Mouse (Mus musculus): ENCODE data around the gene Igf2bp3. TPM values are rescaled to one million over a fixed set of nuclear protein-coding genes. Genes with fewer than 3 reads are reported as not detected.

Gene Igf2bp3
- total and polyA plus RNA-seq, 3 experiments, result 18.4 to 35.6 (median 22.0) TPM

GRCm38 (mm10) chr6:49247246-49247645 lies 32.5 kb upstream of the Igf2bp3 start:
- TF ChIP-seq ZKSCAN1 (IDR thresholded peaks at IDR 0.05; ENCODE audit: borderline replicate concordance, low read depth, low read length) (no peak), ZC3H11A (IDR thresholded peaks at IDR 0.05; ENCODE audit: low read depth, low read length) (no peak), MAZ (IDR thresholded peaks at IDR 0.05; ENCODE audit: low read depth, low read length) (no peak), CTCF (conservative IDR thresholded peaks at IDR 0.05 in 1 of 2, IDR thresholded peaks at IDR 0.05 in 1 of 2; ENCODE audit: low read depth in 2 of 2, low read length in 2 of 2) (peak in 1 of 2 experiments; percentile 49; a peak in 1 of 4 replicates)
- no peak overlapping the region for H3K27ac ChIP-seq (ENCODE audit: insufficient read depth, low read depth)
- H3K36me3 ChIP-seq (replicated peaks in 1 of 2; ENCODE audit: control insufficient read depth in 1 of 2, insufficient read depth in 1 of 2, low read length in 1 of 2), result peaks cover 55 to 88% of the 10 kb centered on the region in 2 experiments
- peak; percentile 39 for DNase-seq (ENCODE audit: extremely low read depth)
- in situ Hi-C loops (cut with MboI; ENCODE audit: low pct_ligation_motif_present, low pct_unique_long_range_greater_than_20kb, low sequenced_read_pairs) (loop anchor here (10.0 kb wide), 1 partner anchor 192 kb away; no protein-coding TSS in a partner anchor), dilution Hi-C loops (cut with MboI; ENCODE audit: extremely low pct_ligation_motif_present, extremely low pct_unique_long_range_greater_than_20kb, low sequenced_read_pairs) (no loop called here)
- H3K9me3 ChIP-seq (replicated peaks; ENCODE audit: low read length), result no peaks in the 10 kb centered on the region
- no peak overlapping the region for H3K9ac ChIP-seq (ENCODE audit: insufficient read depth, low read depth)
- H3K27me3 ChIP-seq (replicated peaks), result no peaks in the 10 kb centered on the region
- no peak overlapping the region for H3K4me3 ChIP-seq (replicated peaks in 1 of 3; ENCODE audit: low read depth in 2 of 3, low read length in 2 of 3, poor library complexity in 1 of 3)
- no peak overlapping the region for H3K4me2 ChIP-seq (ENCODE audit: insufficient read depth, low read depth, poor library complexity, severe bottlenecking)
- no peaks in the 10 kb centered on the region for H3K4me1 ChIP-seq (ENCODE audit: control insufficient read depth in 1 of 2, insufficient read depth in 2 of 2)
- peaks cover 5% of the 10 kb centered on the region for H3K79me2 ChIP-seq (replicated peaks; ENCODE audit: control insufficient read depth, extremely low read depth, insufficient read depth, poor library complexity, severe bottlenecking)

GRCm38 (mm10) chr6:49242331-49242730 lies 27.6 kb upstream of the Igf2bp3 start:
- TF ChIP-seq TBP (conservative IDR thresholded peaks at IDR 0.05; ENCODE audit: low read depth, low read length) (no peak), CHD1 (IDR thresholded peaks at IDR 0.05; ENCODE audit: low read depth, low read length) (no peak), POLR2AphosphoS2 (IDR thresholded peaks at IDR 0.05; ENCODE audit: low read depth, low read length) (no peak), SIN3A (IDR thresholded peaks at IDR 0.05; ENCODE audit: low read length) (no peak), JUN (IDR thresholded peaks at IDR 0.05; ENCODE audit: insufficient read depth, low read depth, low read length) (no peak)
- H3K27me3 ChIP-seq (replicated peaks), result no peaks in the 10 kb centered on the region
- H3K9me3 ChIP-seq (replicated peaks; ENCODE audit: low read length), result no peaks in the 10 kb centered on the region
- DNase-seq (ENCODE audit: extremely low read depth), result no peak
- H3K4me1 ChIP-seq (ENCODE audit: control insufficient read depth in 1 of 2, insufficient read depth in 2 of 2), result no peaks in the 10 kb centered on the region
- no peak overlapping the region for H3K4me3 ChIP-seq (replicated peaks in 1 of 3; ENCODE audit: low read depth in 2 of 3, low read length in 2 of 3, poor library complexity in 1 of 3)
- H3K9ac ChIP-seq (ENCODE audit: insufficient read depth, low read depth), result no peak overlapping the region
- no peak overlapping the region for H3K4me2 ChIP-seq (ENCODE audit: insufficient read depth, low read depth, poor library complexity, severe bottlenecking)
- dilution Hi-C loops (cut with MboI; ENCODE audit: extremely low pct_ligation_motif_present, extremely low pct_unique_long_range_greater_than_20kb, low sequenced_read_pairs) (no loop called here), in situ Hi-C loops (cut with MboI; ENCODE audit: low pct_ligation_motif_present, low pct_unique_long_range_greater_than_20kb, low sequenced_read_pairs) (loop anchor here (10.0 kb wide), 1 partner anchor 188 kb away; no protein-coding TSS in a partner anchor)
- no peaks in the 10 kb centered on the region; the same call in 1 of the 2 replicates for H3K79me2 ChIP-seq (replicated peaks; ENCODE audit: control insufficient read depth, extremely low read depth, insufficient read depth, poor library complexity, severe bottlenecking)
- no peak overlapping the region for H3K27ac ChIP-seq (ENCODE audit: insufficient read depth, low read depth)
- peaks cover 26 to 56% of the 10 kb centered on the region in 2 experiments for H3K36me3 ChIP-seq (replicated peaks in 1 of 2; ENCODE audit: control insufficient read depth in 1 of 2, insufficient read depth in 1 of 2, low read length in 1 of 2)

- H3K9me3 ChIP-seq (replicated peaks; ENCODE audit: low read length), result no peaks in the 10 kb centered on the region
- H3K79me2 ChIP-seq (replicated peaks; ENCODE audit: control insufficient read depth, extremely low read depth, insufficient read depth, poor library complexity, severe bottlenecking), result no peaks in the 10 kb centered on the region; the same call in 1 of the 2 replicates
- DNase-seq (ENCODE audit: extremely low read depth), result no peak
- peaks cover 24 to 48% of the 10 kb centered on the region in 2 experiments for H3K36me3 ChIP-seq (replicated peaks in 1 of 2; ENCODE audit: control insufficient read depth in 1 of 2, insufficient read depth in 1 of 2, low read length in 1 of 2)
- in situ Hi-C loops (cut with MboI; ENCODE audit: low pct_ligation_motif_present, low pct_unique_long_range_greater_than_20kb, low sequenced_read_pairs) (loop anchor here (10.0 kb wide), 1 partner anchor 187 kb away; no protein-coding TSS in a partner anchor), dilution Hi-C loops (cut with MboI; ENCODE audit: extremely low pct_ligation_motif_present, extremely low pct_unique_long_range_greater_than_20kb, low sequenced_read_pairs) (no loop called here)
- H3K4me2 ChIP-seq (ENCODE audit: insufficient read depth, low read depth, poor library complexity, severe bottlenecking), result no peak overlapping the region
- no peak overlapping the region for H3K9ac ChIP-seq (ENCODE audit: insufficient read depth, low read depth)
- H3K4me3 ChIP-seq (replicated peaks in 1 of 3; ENCODE audit: low read depth in 2 of 3, low read length in 2 of 3, poor library complexity in 1 of 3), result no peak overlapping the region
- TF ChIP-seq JUN (IDR thresholded peaks at IDR 0.05; ENCODE audit: insufficient read depth, low read depth, low read length) (no peak), POLR2A (IDR thresholded peaks at IDR 0.05; ENCODE audit: low read depth, low read length) (no peak), ELF1 (IDR thresholded peaks at IDR 0.05; ENCODE audit: low read depth, low read length) (no peak), MAX (IDR thresholded peaks at IDR 0.05; ENCODE audit: low read length) (no peak), RAD21 (IDR thresholded peaks at IDR 0.05; ENCODE audit: low read depth, low read length) (no peak), ETS1 (conservative IDR thresholded peaks at IDR 0.05; ENCODE audit: low read depth, low read length) (no peak), ZNF384 (IDR thresholded peaks at IDR 0.05; ENCODE audit: low read depth, low read length) (peak; percentile 54; the same call in 1 of the 2 replicates)
- no peaks in the 10 kb centered on the region for H3K27me3 ChIP-seq (replicated peaks)
- H3K27ac ChIP-seq (ENCODE audit: insufficient read depth, low read depth), result no peak overlapping the region
- H3K4me1 ChIP-seq (ENCODE audit: control insufficient read depth in 1 of 2, insufficient read depth in 2 of 2), result no peaks in the 10 kb centered on the region
Observed at GRCm38 (mm10) chr6:49241562-49241961, 26.8 kb upstream of the Igf2bp3 start.
